Mouse (Mus musculus): ENCODE measurements around the gene Ppox. TPM values are rescaled to one million over a fixed set of nuclear protein-coding genes. Genes with fewer than 3 reads are reported as not detected.
A peak's percentile ranks its signal among the peaks of the same experiment; 100 is the strongest.

Ppox gene
- polyA plus RNA-seq, 1 experiment from 2014 or later = 45.0 TPM

DNA sequence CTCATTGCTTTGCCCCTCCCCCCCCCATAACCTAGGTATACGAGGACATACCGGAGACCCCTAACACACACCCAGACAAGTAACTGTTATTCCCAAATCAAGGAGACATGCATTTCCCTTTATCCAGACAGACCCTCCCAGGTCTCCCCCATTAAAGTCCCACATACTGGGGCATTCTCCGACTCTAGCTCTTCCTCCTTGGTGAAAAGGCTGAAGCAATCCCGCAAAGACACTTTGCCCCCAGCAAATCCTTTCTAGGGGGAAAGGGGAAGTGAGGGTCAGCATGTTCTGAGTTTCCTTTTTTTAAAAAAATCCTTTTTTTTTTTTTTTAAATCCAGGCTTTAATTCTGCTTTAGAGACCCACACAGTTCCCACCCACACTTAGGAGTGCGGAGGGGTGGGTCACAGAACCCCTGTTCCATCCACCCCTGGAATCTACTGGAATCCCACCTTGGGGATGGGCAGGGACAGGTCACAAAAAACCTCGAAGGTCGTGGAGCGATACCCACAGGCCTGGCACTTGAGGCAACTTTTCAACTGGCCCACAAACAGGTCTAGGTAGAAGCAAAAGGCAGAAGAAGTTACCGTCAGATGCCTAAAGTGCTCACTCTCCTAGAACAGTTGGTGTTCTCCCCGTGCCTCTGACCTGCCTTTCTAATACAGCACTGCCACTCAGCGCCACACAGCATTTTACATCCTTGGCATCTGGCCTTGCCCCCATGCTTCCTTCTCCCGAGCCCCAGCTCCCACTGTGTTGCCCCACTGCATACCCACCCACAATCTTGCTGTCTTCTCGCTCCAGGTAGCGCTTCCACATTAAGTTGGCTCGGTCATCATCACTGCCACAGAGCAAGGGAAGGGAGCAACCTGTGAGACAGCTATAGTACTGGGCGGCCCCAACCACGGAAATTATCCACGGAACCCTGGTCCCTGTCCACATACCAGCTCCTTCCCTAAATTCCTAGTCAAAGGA lies 2.5 kb upstream of the Ppox start:
- Histone ChIP-seq H3K4me1 (replicated peaks) (peaks cover 60% of the 10 kb centered on the region), H3K27ac (no peak overlapping the region), H3K4me2 (no peak overlapping the region), H3K27me3 (no peaks in the 10 kb centered on the region), H3K36me3 (peaks cover 45% of the 10 kb centered on the region), H3K9ac (no peak overlapping the region), H3K9me3 (no peaks in the 10 kb centered on the region), H3K4me3 (no peak overlapping the region)
- 92% methylated on average over 18 of the region's 18 CpGs for WGBS
- ATAC-seq (ENCODE audit: low FRiP score) = no peak

GRCm38 (mm10) chr1:171282086-171282805 lies 1.3 kb upstream of the Ppox start:
- no peak for ATAC-seq (ENCODE audit: low FRiP score)
- peaks cover 55% of the 10 kb centered on the region for H3K4me1 ChIP-seq (replicated peaks)
- peak overlapping the region; percentile 77; the same call in 1 of the 2 replicates for H3K4me2 ChIP-seq
- H3K36me3 ChIP-seq = peaks cover 57% of the 10 kb centered on the region
- no peaks in the 10 kb centered on the region for H3K27me3 ChIP-seq
- 83% methylated on average over 18 of the region's 18 CpGs for WGBS
- H3K9ac ChIP-seq = no peak overlapping the region
- no peak overlapping the region for H3K27ac ChIP-seq
- H3K9me3 ChIP-seq = no peaks in the 10 kb centered on the region
- no peak overlapping the region; the same call in 1 of the 2 replicates for H3K4me3 ChIP-seq

DNA sequence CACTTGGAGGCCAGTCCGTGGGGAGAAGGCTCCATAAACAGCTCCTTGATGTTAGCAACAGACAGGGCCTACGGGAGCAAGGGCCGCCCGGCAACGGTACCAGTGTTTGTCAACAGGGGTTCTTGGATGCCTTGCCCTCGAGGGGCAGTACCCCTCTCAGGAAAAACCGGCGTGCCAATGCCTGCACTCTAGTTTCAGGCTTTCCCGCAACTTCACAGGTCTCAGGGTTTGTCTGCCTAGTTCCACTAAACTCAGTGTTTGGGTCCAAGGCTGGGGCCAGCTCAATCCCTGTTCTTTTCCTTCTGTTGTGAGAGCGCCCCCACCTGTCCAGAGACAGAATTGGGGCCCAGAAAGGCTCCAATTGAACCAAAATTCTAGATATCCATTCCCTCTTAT lies 540 bp upstream of the Ppox start:
- Histone ChIP-seq H3K36me3 (peaks cover 63% of the 10 kb centered on the region), H3K27me3 (no peaks in the 10 kb centered on the region), H3K9me3 (no peaks in the 10 kb centered on the region), H3K4me1 (replicated peaks) (peaks cover 49% of the 10 kb centered on the region), H3K4me2 (peak overlapping the region; percentile 77), H3K27ac (peak overlapping the region; percentile 83), H3K9ac (peak overlapping the region; percentile 64), H3K4me3 (peak overlapping the region; percentile 63)
- 0% methylated on average over 10 of the region's 10 CpGs for WGBS
- peak; percentile 51 for ATAC-seq (ENCODE audit: low FRiP score)

- peak overlapping the region; percentile 85 for H3K9ac ChIP-seq
- H3K4me2 ChIP-seq = peak overlapping the region; percentile 77
- no peaks in the 10 kb centered on the region for H3K9me3 ChIP-seq
- no peaks in the 10 kb centered on the region for H3K27me3 ChIP-seq
- H3K4me1 ChIP-seq (replicated peaks) = peaks cover 37% of the 10 kb centered on the region
- peaks cover 63% of the 10 kb centered on the region for H3K36me3 ChIP-seq
- peak overlapping the region; percentile 63 for H3K4me3 ChIP-seq
- no peak; the same call in 1 of the 2 replicates for ATAC-seq (ENCODE audit: low FRiP score)
- WGBS = 1% methylated on average over 25 of the region's 25 CpGs
- peak overlapping the region; percentile 41; the same call in 1 of the 2 replicates for H3K27ac ChIP-seq
These were observed 603 bp downstream of the Ppox start for GRCm38 (mm10) chr1:171280250-171280915.

DNA sequence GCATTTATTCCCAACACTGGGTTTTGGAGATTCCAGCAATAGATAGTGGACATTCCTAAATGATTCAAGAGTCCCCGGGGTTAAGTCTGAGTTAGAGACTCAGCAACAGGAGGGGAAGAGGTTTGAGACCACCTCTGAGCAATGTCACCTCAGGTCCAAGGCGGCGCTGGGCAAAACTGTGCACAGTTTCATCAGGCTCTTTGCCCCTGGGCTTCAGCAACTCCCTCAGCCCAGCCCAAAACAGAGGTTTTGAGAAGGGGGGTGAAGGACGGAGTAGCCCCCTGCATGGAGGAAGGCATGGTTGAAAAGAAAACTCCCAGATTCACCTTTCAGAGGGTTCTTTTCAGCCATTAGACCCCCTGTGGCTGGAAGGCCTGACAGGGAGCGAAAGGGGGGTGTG lies 1.3 kb downstream of the Ppox start:
- Histone ChIP-seq H3K27ac (no peak overlapping the region), H3K9me3 (no peaks in the 10 kb centered on the region), H3K36me3 (peaks cover 63% of the 10 kb centered on the region), H3K27me3 (no peaks in the 10 kb centered on the region), H3K4me1 (replicated peaks) (peaks cover 31% of the 10 kb centered on the region), H3K9ac (peak overlapping the region; percentile 85), H3K4me3 (peak overlapping the region; percentile 63), H3K4me2 (peak overlapping the region; percentile 77)
- no peak for ATAC-seq (ENCODE audit: low FRiP score)
- WGBS = 55% methylated on average over 5 of the region's 5 CpGs

- H3K9me3 ChIP-seq = no peaks in the 10 kb centered on the region
- H3K36me3 ChIP-seq = peaks cover 64% of the 10 kb centered on the region
- H3K4me3 ChIP-seq = no peak overlapping the region
- peaks cover 27% of the 10 kb centered on the region for H3K4me1 ChIP-seq (replicated peaks)
- no peaks in the 10 kb centered on the region for H3K27me3 ChIP-seq
- no peak for ATAC-seq (ENCODE audit: low FRiP score)
- peak overlapping the region; percentile 77; the same call in 1 of the 2 replicates for H3K4me2 ChIP-seq
- peak overlapping the region; percentile 85 for H3K9ac ChIP-seq
- no peak overlapping the region for H3K27ac ChIP-seq
- WGBS = 92% methylated on average over 14 of the region's 14 CpGs
These were observed 1.8 kb downstream of the Ppox start for GRCm38 (mm10) chr1:171279012-171279705.

DNA sequence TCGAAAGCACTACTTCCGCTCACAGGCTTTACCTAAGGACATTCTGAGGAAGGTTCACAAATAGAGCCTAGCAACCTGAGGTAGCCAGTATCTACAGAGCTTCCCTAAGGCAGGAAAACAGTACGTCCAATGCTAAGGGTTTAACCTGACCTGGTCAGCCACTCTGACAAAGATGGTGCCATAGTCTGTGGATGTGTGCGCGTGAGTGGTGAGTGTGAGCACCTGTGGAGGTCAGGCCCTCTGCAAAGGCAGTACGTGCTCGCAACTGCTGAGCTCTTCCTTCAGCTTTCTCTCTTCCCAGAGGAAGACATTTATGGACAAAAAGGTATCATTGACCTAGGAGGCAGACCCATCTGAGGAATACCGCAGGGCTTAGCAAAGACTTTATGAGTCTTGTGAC lies 2.5 kb downstream of the Ppox start:
- 94% methylated on average over 8 of the region's 8 CpGs for WGBS
- no peak overlapping the region for H3K4me3 ChIP-seq
- H3K27me3 ChIP-seq = no peaks in the 10 kb centered on the region
- no peak overlapping the region for H3K4me2 ChIP-seq
- peaks cover 27% of the 10 kb centered on the region for H3K4me1 ChIP-seq (replicated peaks)
- H3K27ac ChIP-seq = no peak overlapping the region
- no peak for ATAC-seq (ENCODE audit: low FRiP score)
- no peak overlapping the region for H3K9ac ChIP-seq
- H3K36me3 ChIP-seq = peaks cover 65% of the 10 kb centered on the region
- no peaks in the 10 kb centered on the region for H3K9me3 ChIP-seq

DNA sequence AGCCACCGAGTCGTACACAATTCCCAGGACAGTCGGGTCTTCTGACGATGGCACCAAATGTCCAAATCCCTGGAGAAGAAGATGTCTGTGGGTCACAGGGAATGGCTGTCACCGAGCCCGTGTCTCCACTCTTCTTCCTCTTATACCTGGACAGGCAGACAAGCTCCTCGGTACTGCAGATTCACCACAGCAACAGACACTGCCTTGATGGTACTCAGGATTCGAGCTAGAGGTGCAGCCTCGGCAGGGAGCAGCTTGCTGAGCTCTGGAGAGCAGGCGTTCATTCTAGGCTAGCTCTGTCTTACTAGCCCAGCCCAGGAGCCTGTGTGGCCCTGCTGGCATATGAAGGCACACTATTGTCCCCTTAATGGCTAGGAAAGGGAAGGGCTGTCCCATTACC lies 3.2 kb downstream of the Ppox start:
- no peak overlapping the region for H3K9ac ChIP-seq
- no peaks in the 10 kb centered on the region for H3K27me3 ChIP-seq
- no peak for ATAC-seq (ENCODE audit: low FRiP score)
- H3K27ac ChIP-seq = no peak overlapping the region
- no peak overlapping the region for H3K4me3 ChIP-seq
- peaks cover 65% of the 10 kb centered on the region for H3K36me3 ChIP-seq
- WGBS = 91% methylated on average over 10 of the region's 10 CpGs
- no peak overlapping the region for H3K4me2 ChIP-seq
- peaks cover 27% of the 10 kb centered on the region for H3K4me1 ChIP-seq (replicated peaks)
- no peaks in the 10 kb centered on the region for H3K9me3 ChIP-seq

DNA sequence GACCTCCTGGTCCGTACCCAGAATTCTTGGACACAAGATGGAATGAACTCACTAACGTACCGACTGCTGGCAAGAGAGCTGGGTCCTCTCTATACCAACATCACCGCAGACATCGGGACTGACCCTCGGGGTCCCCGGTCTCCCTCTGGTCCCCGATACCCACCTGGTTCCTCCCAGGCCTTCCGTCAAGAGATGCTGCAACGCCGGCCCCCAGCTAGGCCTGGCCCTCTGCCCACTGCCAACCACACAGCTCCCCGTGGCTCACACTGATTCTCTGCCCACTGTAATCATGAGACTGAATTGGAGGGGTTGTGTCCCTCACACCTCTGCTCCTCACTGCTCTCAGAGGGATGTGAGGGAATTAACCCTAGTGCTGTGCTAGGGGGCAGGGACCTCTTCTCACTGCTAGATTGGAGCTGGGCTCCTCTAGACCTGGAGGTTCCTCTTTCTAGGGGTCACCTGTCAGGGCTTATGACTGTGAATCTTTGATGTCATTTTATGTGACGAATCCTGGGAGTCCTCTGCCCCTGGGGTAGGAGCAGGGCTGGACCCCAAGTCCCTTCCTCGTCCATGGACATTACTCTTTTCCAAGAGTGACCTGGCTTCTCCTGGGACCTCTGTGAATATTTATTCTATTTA lies 4.8 kb downstream of the Ppox start:
- Histone ChIP-seq H3K4me3 (no peak overlapping the region), H3K4me2 (no peak overlapping the region), H3K4me1 (replicated peaks) (peaks cover 30% of the 10 kb centered on the region), H3K9me3 (no peaks in the 10 kb centered on the region), H3K27me3 (no peaks in the 10 kb centered on the region), H3K27ac (no peak overlapping the region), H3K36me3 (peaks cover 70% of the 10 kb centered on the region), H3K9ac (no peak overlapping the region)
- 94% methylated on average over 14 of the region's 14 CpGs for WGBS
- ATAC-seq (ENCODE audit: low FRiP score) = no peak

DNA sequence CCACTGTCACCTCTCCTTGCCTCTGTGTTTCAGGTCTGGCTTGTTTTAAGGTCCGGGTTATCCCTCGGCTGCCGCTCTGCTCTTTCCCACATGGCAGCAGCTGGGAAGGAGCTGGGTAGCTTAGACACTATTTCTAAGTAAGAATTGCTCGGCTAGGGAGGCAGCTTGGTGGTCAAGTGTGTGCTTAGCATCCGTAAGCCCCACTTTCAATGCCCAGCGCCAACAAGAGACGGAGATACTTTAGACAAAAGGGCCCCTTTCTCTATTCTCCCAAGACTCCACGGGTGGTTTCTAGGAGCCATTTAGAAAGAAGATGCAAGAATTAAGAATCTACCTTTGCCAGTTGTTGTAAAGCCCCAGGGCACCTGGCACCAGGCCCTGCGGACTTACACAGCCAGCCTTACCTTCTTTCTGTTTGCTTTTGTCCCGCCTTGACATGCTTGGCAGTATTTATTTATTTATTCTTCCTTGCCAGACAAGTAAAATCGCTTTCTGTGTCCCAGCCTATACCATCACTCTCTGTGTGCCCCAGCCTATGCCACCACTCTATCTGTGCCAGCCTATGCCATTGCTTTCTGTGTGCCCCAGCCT lies 5.7 kb downstream of the Ppox start:
- Histone ChIP-seq H3K4me2 (no peak overlapping the region), H3K36me3 (peaks cover 70% of the 10 kb centered on the region), H3K27me3 (no peaks in the 10 kb centered on the region), H3K9me3 (no peaks in the 10 kb centered on the region), H3K27ac (no peak overlapping the region), H3K9ac (no peak overlapping the region), H3K4me1 (replicated peaks) (peaks cover 31% of the 10 kb centered on the region), H3K4me3 (no peak overlapping the region)
- WGBS = 81% methylated on average over 11 of the region's 11 CpGs
- no peak for ATAC-seq (ENCODE audit: low FRiP score)

DNA sequence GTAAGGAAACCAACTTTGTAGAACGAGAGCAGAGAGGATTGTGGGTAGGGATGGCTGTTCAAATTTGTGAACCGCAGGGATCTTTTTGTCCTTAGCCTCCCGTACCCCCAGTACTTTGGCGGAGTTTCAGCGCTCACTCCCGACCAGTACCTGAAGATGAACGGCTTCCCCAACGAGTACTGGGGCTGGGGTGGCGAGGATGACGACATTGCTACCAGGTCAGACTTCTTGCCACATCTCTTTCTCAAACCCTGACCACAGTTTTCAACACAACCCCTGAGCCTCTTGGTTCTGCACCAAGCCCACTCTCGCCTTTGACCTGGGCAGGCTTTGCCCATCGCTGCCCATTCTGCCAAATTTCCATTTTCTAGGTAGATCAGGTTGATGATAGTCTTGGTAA lies 6.8 kb downstream of the Ppox start:
- ATAC-seq (ENCODE audit: low FRiP score) = no peak
- H3K9ac ChIP-seq = no peak overlapping the region
- no peak overlapping the region for H3K27ac ChIP-seq
- peaks cover 26% of the 10 kb centered on the region for H3K4me1 ChIP-seq (replicated peaks)
- 94% methylated on average over 12 of the region's 12 CpGs for WGBS
- no peak overlapping the region for H3K4me2 ChIP-seq
- H3K36me3 ChIP-seq = peaks cover 70% of the 10 kb centered on the region
- H3K9me3 ChIP-seq = no peaks in the 10 kb centered on the region
- H3K27me3 ChIP-seq = no peaks in the 10 kb centered on the region
- H3K4me3 ChIP-seq = no peak overlapping the region

All from hindbrain, embryonic 13.5 days (tissue).